Mouse (Mus musculus): ENCODE measurements around the gene Arnt2. TPM values are rescaled to one million over a fixed set of nuclear protein-coding genes. Genes with fewer than 3 reads are reported as not detected.
A peak's percentile ranks its signal among the peaks of the same experiment; 100 is the strongest.

Gene Arnt2
- polyA plus RNA-seq, 1 experiment from 2014 or later: 18.5 TPM

GRCm38 (mm10) chr7:84246878-84247277, 163.1 kb downstream of the Arnt2 start:
- ATAC-seq (replicated peaks; ENCODE audit: insufficient number of reproducible peaks, low FRiP score, low TSS enrichment, low read depth) (no peak), DNase-seq (ENCODE audit: low spot score) (no peak)
- Histone ChIP-seq H3K4me2 (ENCODE audit: low read depth, low read length) (no peak overlapping the region), H3K27me3 (ENCODE audit: control insufficient read depth, insufficient read depth, low read length) (no peaks in the 10 kb centered on the region), H3K4me1 (ENCODE audit: control insufficient read depth, insufficient read depth, low read length) (no peaks in the 10 kb centered on the region), H3K27ac (replicated peaks; ENCODE audit: low read depth, low read length) (no peak overlapping the region), H3K4me3 (ENCODE audit: low read depth, low read length) (no peak overlapping the region), H3K9me3 (replicated peaks; ENCODE audit: control insufficient read depth, low read length) (no peaks in the 10 kb centered on the region), H3K9ac (replicated peaks; ENCODE audit: low read length) (no peak overlapping the region), H3K36me3 (replicated peaks; ENCODE audit: control insufficient read depth, insufficient read depth, low read depth, low read length) (no peaks in the 10 kb centered on the region; the same call in 1 of the 2 replicates)
- WGBS: 88% methylated on average over 5 of the region's 5 CpGs

GRCm38 (mm10) chr7:84246093-84246492, 163.9 kb downstream of the Arnt2 start:
- no peaks in the 10 kb centered on the region; the same call in 1 of the 2 replicates for H3K36me3 ChIP-seq (replicated peaks; ENCODE audit: control insufficient read depth, insufficient read depth, low read depth, low read length)
- H3K9ac ChIP-seq (replicated peaks; ENCODE audit: low read length): no peak overlapping the region
- DNase-seq (ENCODE audit: low spot score) (no peak), ATAC-seq (replicated peaks; ENCODE audit: insufficient number of reproducible peaks, low FRiP score, low TSS enrichment, low read depth) (no peak)
- no peak overlapping the region for H3K27ac ChIP-seq (replicated peaks; ENCODE audit: low read depth, low read length)
- no peaks in the 10 kb centered on the region for H3K9me3 ChIP-seq (replicated peaks; ENCODE audit: control insufficient read depth, low read length)
- no peaks in the 10 kb centered on the region for H3K4me1 ChIP-seq (ENCODE audit: control insufficient read depth, insufficient read depth, low read length)
- no peaks in the 10 kb centered on the region for H3K27me3 ChIP-seq (ENCODE audit: control insufficient read depth, insufficient read depth, low read length)
- no peak overlapping the region for H3K4me2 ChIP-seq (ENCODE audit: low read depth, low read length)
- 73% methylated on average over 2 of the region's 2 CpGs for WGBS
- no peak overlapping the region for H3K4me3 ChIP-seq (ENCODE audit: low read depth, low read length)

- Histone ChIP-seq H3K27me3 (ENCODE audit: control insufficient read depth, insufficient read depth, low read length) (no peaks in the 10 kb centered on the region), H3K27ac (replicated peaks; ENCODE audit: low read depth, low read length) (no peak overlapping the region), H3K4me1 (ENCODE audit: control insufficient read depth, insufficient read depth, low read length) (no peaks in the 10 kb centered on the region), H3K9me3 (replicated peaks; ENCODE audit: control insufficient read depth, low read length) (no peaks in the 10 kb centered on the region), H3K9ac (replicated peaks; ENCODE audit: low read length) (no peak overlapping the region), H3K36me3 (replicated peaks; ENCODE audit: control insufficient read depth, insufficient read depth, low read depth, low read length) (no peaks in the 10 kb centered on the region), H3K4me3 (ENCODE audit: low read depth, low read length) (no peak overlapping the region), H3K4me2 (ENCODE audit: low read depth, low read length) (no peak overlapping the region)
- no peak for DNase-seq (ENCODE audit: low spot score)
- ATAC-seq (replicated peaks; ENCODE audit: insufficient number of reproducible peaks, low FRiP score, low TSS enrichment, low read depth): no peak
- 74% methylated on average over 3 of the region's 3 CpGs for WGBS
Measured at GRCm38 (mm10) chr7:84240406-84240805, 169.6 kb downstream of the Arnt2 start.

GRCm38 (mm10) chr7:84237655-84238054, 172.3 kb downstream of the Arnt2 start:
- no peaks in the 10 kb centered on the region for H3K27me3 ChIP-seq (ENCODE audit: control insufficient read depth, insufficient read depth, low read length)
- H3K4me2 ChIP-seq (ENCODE audit: low read depth, low read length): no peak overlapping the region
- ATAC-seq (replicated peaks; ENCODE audit: insufficient number of reproducible peaks, low FRiP score, low TSS enrichment, low read depth) (no peak), DNase-seq (ENCODE audit: low spot score) (peak; percentile 14)
- no peaks in the 10 kb centered on the region for H3K4me1 ChIP-seq (ENCODE audit: control insufficient read depth, insufficient read depth, low read length)
- H3K4me3 ChIP-seq (ENCODE audit: low read depth, low read length): no peak overlapping the region
- no peaks in the 10 kb centered on the region for H3K9me3 ChIP-seq (replicated peaks; ENCODE audit: control insufficient read depth, low read length)
- no peaks in the 10 kb centered on the region for H3K36me3 ChIP-seq (replicated peaks; ENCODE audit: control insufficient read depth, insufficient read depth, low read depth, low read length)
- H3K9ac ChIP-seq (replicated peaks; ENCODE audit: low read length): no peak overlapping the region
- 65% methylated on average over 4 of the region's 4 CpGs for WGBS
- no peak overlapping the region for H3K27ac ChIP-seq (replicated peaks; ENCODE audit: low read depth, low read length)

GRCm38 (mm10) chr7:84231396-84231795, 178.6 kb downstream of the Arnt2 start:
- Histone ChIP-seq H3K4me2 (ENCODE audit: low read depth, low read length) (no peak overlapping the region), H3K9ac (replicated peaks; ENCODE audit: low read length) (no peak overlapping the region), H3K4me3 (ENCODE audit: low read depth, low read length) (no peak overlapping the region), H3K27me3 (ENCODE audit: control insufficient read depth, insufficient read depth, low read length) (no peaks in the 10 kb centered on the region), H3K36me3 (replicated peaks; ENCODE audit: control insufficient read depth, insufficient read depth, low read depth, low read length) (no peaks in the 10 kb centered on the region), H3K9me3 (replicated peaks; ENCODE audit: control insufficient read depth, low read length) (no peaks in the 10 kb centered on the region), H3K27ac (replicated peaks; ENCODE audit: low read depth, low read length) (no peak overlapping the region), H3K4me1 (ENCODE audit: control insufficient read depth, insufficient read depth, low read length) (no peaks in the 10 kb centered on the region)
- 42% methylated on average over 4 of the region's 4 CpGs for WGBS
- ATAC-seq (replicated peaks; ENCODE audit: insufficient number of reproducible peaks, low FRiP score, low TSS enrichment, low read depth): no peak
- peak; percentile 9 for DNase-seq (ENCODE audit: low spot score)

GRCm38 (mm10) chr7:84227652-84228051, 182.3 kb downstream of the Arnt2 start:
- Histone ChIP-seq H3K4me1 (ENCODE audit: control insufficient read depth, insufficient read depth, low read length) (no peaks in the 10 kb centered on the region), H3K27ac (replicated peaks; ENCODE audit: low read depth, low read length) (no peak overlapping the region), H3K4me2 (ENCODE audit: low read depth, low read length) (no peak overlapping the region), H3K36me3 (replicated peaks; ENCODE audit: control insufficient read depth, insufficient read depth, low read depth, low read length) (no peaks in the 10 kb centered on the region), H3K4me3 (ENCODE audit: low read depth, low read length) (no peak overlapping the region), H3K27me3 (ENCODE audit: control insufficient read depth, insufficient read depth, low read length) (no peaks in the 10 kb centered on the region), H3K9me3 (replicated peaks; ENCODE audit: control insufficient read depth, low read length) (no peaks in the 10 kb centered on the region), H3K9ac (replicated peaks; ENCODE audit: low read length) (no peak overlapping the region)
- no peak for ATAC-seq (replicated peaks; ENCODE audit: insufficient number of reproducible peaks, low FRiP score, low TSS enrichment, low read depth)
- DNase-seq (ENCODE audit: low spot score): no peak
- WGBS: 84% methylated on average over 1 of the region's 1 CpGs

GRCm38 (mm10) chr7:84226909-84227308, 183.1 kb downstream of the Arnt2 start:
- Histone ChIP-seq H3K9me3 (replicated peaks; ENCODE audit: control insufficient read depth, low read length) (no peaks in the 10 kb centered on the region), H3K4me1 (ENCODE audit: control insufficient read depth, insufficient read depth, low read length) (no peaks in the 10 kb centered on the region), H3K27ac (replicated peaks; ENCODE audit: low read depth, low read length) (no peak overlapping the region), H3K9ac (replicated peaks; ENCODE audit: low read length) (no peak overlapping the region), H3K4me2 (ENCODE audit: low read depth, low read length) (no peak overlapping the region), H3K4me3 (ENCODE audit: low read depth, low read length) (no peak overlapping the region), H3K36me3 (replicated peaks; ENCODE audit: control insufficient read depth, insufficient read depth, low read depth, low read length) (no peaks in the 10 kb centered on the region), H3K27me3 (ENCODE audit: control insufficient read depth, insufficient read depth, low read length) (no peaks in the 10 kb centered on the region)
- DNase-seq (ENCODE audit: low spot score) (no peak), ATAC-seq (replicated peaks; ENCODE audit: insufficient number of reproducible peaks, low FRiP score, low TSS enrichment, low read depth) (no peak)
- WGBS: 84% methylated on average over 3 of the region's 3 CpGs

GRCm38 (mm10) chr7:84212112-84212511, 197.9 kb downstream of the Arnt2 start:
- ATAC-seq (replicated peaks; ENCODE audit: insufficient number of reproducible peaks, low FRiP score, low TSS enrichment, low read depth): no peak
- 52% methylated on average over 1 of the region's 1 CpGs for WGBS
- no peak overlapping the region for H3K9ac ChIP-seq (replicated peaks; ENCODE audit: low read length)

More at GRCm38 (mm10) chr7:84212112-84212511, 197.9 kb downstream of the Arnt2 start:
- Histone ChIP-seq H3K36me3 (replicated peaks; ENCODE audit: control insufficient read depth, insufficient read depth, low read depth, low read length) (no peaks in the 10 kb centered on the region), H3K9me3 (replicated peaks; ENCODE audit: control insufficient read depth, low read length) (no peaks in the 10 kb centered on the region), H3K4me1 (ENCODE audit: control insufficient read depth, insufficient read depth, low read length) (no peaks in the 10 kb centered on the region), H3K4me2 (ENCODE audit: low read depth, low read length) (no peak overlapping the region), H3K4me3 (ENCODE audit: low read depth, low read length) (no peak overlapping the region), H3K27ac (replicated peaks; ENCODE audit: low read depth, low read length) (no peak overlapping the region), H3K27me3 (ENCODE audit: control insufficient read depth, insufficient read depth, low read length) (no peaks in the 10 kb centered on the region)
- no peak for DNase-seq (ENCODE audit: low spot score)
